Mouse (Mus musculus) heart, postnatal 25 days (tissue): ENCODE measurements at regions not wholly inside any gene's neighbourhood (a gene's known extent, or its start where the extent isn't known, plus 50 kb on each side); places are given as distances from the start of the nearest gene placed in this dataset.

Source experiments
- DNase-seq: peaks from one replicate; pipeline ENCODE4 v3.0.0; 2022; ENCODE audit warnings: low spot score
- intact Hi-C: fragments of 180-260 bp; cut with DNase I; formaldehyde crosslinking; loops from one replicate; pipeline ENCODE4 v1.15.1; 2025

DNA sequence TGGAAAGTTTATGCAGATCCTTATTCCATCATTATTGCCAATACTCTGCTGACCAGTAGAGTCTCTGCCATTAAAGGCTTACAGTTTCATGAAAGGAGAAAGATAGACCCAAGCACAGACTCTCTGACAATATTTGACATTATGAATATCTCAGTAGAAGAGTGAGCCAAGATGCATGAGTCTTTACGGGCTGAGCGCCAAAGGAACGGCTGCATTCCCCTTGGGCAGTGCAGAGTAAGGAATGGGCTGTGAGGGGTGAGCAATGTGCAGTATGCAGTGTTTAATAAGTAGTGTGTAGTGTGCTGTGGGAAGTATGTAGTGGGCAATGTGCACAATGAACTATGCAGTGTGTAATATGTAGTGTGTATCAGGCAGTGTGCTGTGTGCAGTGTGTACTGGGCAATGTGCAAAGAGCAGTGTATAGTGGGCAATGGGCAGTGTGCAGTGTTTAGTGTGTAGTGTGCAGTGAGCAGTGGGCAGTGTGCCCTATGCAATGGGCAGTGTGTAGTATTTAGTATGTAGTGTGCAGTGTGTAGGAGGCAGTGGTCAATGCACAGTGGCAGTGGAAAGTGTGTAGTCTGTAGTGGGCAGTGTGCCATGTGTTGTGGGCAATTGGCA is 671.8 kb downstream of the 5730522E02Rik start:
- intact Hi-C loops: no loop called here
- no peak for DNase-seq

DNA sequence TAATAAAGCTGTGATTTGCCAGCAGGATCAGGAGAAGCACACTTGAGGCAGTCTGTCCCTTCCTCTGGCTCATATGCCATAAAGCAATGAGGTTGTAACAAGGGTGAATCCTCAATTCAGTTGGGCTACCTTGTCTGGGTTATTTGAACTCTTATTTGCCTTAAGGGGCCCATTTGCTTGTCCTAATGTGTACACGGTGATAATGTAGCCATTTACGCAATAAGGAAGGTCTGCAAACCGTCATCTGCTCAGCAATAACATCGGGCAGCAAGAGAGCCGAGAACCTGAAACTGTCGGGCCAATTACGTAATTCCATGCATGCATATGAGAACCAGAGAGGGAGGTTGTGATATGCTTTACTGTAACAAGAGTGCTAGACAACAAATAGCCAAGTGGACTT is 674.5 kb downstream of the 5730522E02Rik start:
- intact Hi-C loops: no loop called here

DNA sequence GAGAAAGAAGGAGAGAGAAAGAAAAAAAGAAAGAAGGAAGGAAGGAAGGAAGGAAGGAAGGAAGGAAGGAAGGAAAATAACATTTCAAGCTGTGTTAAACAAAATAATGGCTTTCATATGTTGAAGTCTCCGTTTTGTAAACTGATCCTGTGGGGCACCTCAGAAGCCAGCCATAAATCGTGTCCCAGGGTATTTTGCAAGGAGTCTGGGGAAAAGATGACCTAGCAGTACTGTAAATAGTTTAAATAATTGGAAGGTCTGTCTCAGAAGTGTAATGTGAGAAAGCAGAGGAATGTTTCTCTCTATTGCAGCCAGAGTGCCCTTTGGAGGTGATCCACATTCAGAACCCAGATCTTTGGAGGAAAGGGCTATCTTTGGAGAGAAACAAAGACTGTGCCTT is 677.5 kb downstream of the 5730522E02Rik start:
- intact Hi-C loops: no loop called here
- no peak for DNase-seq

More for the DNA sequence above, 674.5 kb downstream of the 5730522E02Rik start:
- DNase-seq: no peak

DNA sequence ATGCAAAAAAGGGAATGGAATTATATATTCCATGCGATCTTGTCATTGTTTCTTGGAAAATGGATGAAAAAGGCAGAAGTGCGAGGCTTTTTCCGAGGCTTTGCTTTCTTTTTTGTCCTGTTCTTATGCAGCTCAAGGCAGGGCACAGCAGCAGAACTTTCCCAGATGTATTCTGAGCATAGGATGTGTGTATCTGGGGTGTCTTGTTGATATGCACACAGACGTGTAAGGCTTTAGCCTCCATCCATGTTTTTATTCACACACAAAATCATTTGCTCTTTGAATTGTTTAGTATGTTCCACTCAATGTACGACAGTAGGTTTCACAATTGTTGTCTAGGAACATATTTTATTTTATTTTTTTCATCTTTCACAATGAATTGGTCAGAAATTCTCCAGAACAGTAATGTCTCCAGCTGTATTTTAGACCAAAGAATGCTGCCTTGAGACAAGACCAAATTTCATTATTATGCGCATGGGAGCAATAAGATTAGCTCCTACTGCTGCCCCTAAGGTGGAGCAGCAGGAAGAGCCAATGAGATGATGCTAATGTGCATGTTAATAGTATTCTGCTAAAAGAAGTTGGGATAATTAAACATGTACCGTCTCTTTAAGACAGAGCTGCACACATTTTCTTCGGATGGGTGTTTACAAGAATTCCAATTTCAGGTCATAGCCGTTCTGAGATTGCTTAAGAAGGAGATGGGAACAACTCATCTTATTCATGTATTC is 678.7 kb downstream of the 5730522E02Rik start:
- intact Hi-C loops: no loop called here
- DNase-seq: no peak

DNA sequence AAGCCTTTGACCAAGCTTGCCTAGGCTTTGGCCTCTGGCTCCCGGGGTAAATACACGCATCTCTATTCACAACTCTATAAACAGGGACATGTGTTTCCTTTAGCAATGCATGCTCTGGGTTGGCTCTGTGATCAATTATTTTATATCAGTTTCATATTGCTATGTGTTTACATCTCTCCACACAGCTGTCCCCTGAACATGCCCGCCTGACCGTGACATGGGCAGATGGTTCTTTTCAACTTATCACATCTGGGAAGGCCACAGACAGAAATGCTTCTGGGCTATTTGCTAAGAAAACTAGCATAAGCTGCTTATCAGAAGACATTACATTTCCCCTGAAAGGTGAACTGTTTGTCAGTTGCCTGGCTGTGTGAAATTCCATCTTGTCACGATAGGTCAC is 682.5 kb downstream of the 5730522E02Rik start:
- DNase-seq: no peak
- intact Hi-C loops: no loop called here

DNA sequence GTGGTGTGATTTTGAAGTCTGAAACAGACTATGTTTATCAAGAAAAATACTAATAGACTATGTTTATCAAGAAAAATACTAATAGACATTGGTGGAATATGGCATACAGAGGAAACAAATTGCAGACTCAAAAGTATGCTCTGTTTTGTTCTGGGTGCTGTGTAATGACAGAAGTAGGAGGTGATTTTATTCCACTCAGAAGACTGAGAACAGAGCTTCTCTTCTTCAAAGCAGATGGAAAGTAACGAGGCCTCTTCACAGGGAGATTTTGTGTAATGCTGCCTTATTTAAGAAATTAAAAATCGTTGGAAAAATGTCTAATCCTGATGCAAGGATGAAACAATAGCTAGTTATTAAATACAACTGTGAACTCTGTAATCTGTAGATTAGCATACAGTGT is 691.7 kb downstream of the 5730522E02Rik start:
- DNase-seq: no peak
- intact Hi-C loops: no loop called here

DNA sequence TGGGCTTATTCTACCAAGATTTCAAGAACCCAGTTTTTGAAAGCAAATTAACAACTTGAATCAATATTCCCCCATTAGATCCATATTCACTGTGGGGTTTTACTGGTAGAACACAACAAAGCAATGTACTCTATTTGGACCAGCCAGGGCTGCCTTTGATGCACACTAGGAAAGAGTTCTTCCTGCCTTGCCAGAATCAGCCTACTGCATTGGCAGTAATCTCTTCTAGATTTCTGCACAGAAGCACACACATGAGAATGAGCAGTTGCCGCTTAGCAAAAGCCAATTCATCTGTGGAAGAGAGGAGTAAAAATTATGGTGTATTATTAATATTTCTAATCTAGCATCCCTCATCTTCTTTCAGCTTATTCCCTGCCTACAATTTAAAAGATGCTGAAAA is 692.4 kb downstream of the 5730522E02Rik start:
- no peak for DNase-seq
- intact Hi-C loops: no loop called here

DNA sequence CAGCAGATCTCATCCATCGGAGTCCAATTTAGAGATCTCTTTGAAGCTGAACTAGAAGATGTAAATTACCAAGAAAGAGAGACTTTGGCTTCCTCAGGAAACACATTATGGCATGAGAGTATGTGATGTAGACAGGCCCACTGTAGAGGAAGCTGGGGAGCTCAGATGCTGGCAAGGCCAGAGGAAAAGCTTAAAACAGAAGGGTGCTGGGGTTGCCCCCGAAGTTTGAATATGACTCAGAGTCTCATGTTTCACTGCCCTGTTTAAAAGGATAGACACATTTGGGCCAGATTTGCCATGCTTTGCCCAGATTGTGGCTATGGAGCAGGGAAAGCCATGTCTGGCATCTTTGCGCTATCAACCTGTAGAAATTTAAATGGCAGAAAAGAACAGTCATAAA is 705.1 kb downstream of the 5730522E02Rik start:
- intact Hi-C loops: no loop called here
- DNase-seq: no peak

DNA sequence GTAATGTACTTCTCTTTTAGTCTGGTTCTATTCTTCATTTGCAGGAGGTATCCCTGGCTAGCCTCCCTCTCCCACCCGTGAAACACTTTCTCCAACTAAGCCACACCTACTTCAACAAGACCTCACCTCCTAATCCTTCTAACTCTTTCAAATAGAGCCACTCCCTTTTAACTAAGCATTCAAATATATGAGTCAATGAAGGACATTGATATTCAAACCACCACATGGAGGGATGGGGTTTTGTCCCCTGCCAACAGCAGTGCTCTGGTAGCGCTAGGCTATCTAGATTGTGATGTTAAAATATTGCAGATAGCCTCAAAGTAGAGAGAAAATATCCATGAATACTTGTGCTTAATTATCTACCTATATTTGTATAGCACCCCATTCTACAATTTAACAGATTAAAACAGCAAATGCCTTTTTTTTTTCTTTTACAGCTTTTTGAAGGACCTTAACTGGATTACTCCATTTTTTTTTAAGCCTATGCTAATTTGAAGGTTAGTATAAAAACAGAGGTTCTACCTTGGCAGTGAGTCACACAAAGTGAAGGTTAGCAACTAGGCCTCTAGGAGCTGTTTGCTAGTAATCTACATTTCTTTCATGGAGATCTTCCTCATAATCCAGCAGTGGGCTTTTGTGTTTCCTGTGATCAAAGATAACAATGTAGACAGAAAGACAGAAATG is 736.7 kb downstream of the 5730522E02Rik start:
- no peak for DNase-seq
- intact Hi-C loops: no loop called here

DNA sequence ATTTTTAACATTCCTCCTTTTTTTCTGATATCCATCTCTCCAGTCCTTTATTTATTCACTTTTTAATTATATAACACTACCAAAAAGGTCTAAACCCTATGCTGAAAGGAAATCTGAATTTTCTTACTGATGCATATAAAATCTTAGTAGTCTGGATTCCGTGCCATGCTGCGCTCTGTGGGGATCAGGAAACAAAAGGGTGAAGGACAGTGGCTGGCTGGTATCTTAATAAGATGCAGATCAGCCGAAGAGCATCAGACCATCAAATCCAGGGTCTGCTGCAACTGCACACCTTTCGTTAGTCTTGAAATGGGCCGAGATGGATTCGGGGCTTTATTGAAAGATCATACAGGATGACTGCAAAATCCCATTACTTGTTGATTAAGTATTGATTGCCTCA is 740.7 kb downstream of the 5730522E02Rik start:
- intact Hi-C loops: no loop called here
- DNase-seq: no peak

DNA sequence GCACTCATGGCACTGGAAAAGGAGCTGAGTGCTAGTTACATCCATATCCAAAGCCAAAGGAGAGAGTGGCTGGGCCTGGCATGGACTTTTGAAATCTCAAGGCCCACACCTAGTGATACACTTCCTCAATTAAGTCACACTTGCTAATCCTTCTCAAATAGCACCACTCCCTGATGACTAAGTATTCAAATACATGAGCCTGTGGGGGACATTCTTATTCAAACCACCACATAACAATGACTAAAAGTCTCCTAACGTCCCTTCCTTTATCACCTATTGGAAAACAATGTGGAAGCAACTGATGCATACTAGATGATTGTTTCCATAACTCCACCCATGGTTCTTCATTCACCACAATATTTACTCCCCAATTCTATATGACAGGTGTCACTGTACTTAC is 773.4 kb downstream of the 5730522E02Rik start:
- no peak for DNase-seq
- intact Hi-C loops: no loop called here

DNA sequence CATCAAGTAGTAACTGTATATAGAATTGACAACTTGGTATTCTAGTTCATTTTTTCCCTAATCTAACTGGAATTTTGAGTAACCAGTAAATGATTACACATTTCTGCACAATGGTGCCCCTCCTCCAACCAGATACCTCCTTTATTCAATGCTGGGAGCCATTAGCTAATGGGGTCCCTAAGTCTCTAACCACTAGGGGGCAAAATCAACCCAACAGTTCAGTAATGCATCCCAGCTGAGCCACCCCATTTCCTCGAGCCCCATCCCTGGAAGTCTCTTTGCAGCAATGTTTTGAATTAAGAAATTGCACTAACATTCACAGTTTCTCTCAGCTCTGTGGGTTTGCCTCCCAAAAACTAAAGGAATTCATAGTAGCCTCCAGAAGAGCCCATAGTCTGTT is 774.9 kb downstream of the 5730522E02Rik start:
- DNase-seq: no peak
- intact Hi-C loops: no loop called here

DNA sequence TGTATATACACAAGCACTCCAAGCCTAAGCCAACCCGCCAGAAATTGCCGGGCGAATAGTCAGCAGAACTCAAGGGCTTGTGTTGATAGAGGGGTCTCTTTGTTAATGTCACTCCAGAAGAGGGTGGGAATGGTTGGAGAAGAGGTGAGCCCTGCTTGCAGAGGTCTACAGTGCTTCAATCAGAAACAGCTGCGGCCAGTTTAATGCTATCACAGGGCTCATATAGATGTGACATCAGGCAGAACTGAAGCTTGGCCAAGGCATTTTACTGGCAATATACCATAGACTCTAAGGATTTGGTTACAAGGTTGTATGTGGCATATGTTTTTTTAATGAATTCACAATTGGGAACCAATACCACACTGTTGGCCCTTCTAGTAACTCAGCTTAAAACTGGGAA is 787.4 kb downstream of the 5730522E02Rik start:
- intact Hi-C loops: no loop called here
- no peak for DNase-seq

DNA sequence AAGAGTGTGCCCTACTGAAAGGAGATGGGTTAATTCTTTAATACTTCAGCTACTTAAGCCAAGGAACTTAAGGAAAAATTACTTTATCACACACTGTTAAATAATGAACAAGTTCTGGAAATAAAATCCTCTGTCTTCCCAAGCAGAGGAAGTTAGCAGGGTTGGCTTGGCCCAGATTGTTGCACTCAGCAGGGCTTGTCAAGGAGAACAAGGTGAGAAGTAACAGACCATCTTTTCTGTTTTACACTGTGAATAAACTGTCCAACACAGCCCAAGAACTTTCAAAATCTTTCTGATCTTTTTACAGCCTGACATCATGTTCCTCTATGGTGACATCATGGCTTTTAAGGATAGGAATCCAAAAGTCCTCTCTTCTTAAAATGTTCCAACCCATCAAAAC is 789.1 kb downstream of the 5730522E02Rik start:
- intact Hi-C loops: no loop called here
- DNase-seq: no peak

DNA sequence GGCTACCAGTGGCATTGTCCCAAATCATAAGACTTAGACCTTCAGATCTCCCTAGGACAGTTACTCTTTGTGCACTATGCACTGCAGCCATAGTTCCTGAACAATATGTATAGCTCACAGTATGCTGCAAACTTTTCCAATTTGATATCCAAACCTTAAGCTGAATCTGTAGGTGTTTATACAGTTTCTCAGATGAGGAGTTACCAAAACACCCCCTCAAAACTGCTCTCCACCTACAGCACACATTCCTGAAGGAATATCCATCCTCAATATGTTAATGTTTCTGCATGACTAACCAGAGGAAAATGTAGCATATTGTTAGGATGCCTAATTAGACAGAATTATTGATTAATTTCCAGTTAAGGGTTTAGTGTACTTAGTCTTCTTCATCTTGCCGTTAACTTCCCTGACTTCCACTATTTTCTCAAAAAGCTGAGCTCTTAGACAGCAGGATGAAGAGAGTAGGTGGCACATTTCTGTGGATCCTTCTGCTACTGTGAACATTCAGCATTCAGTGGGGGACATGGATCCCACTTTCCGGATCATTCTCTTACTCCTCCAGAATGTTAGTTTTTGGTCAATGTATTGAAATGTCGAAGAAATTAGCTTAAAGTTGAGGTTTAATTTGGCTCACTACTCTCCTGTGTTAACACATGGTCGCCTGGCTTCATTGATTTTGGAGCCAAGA is 800.0 kb downstream of the 5730522E02Rik start:
- DNase-seq: no peak
- intact Hi-C loops: no loop called here

DNA sequence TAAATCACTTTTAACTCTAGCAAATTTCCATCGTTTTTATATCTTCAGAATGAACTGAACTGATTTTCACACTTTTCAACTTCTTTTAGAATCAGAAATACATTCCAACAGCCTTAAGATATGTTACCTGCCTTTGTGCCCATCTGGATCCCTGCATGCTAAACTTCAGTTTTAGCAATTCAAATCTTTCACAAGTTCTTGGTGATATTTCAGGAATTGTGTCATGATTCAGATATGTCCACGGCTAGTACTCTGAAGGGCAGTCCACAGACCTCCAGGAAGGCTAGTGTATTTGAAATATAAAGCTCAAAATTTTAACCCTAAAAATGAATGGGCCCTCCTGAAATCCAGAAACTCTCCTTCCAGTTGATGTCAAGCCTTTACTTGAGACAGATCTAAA is 818.9 kb downstream of the 5730522E02Rik start:
- intact Hi-C loops: no loop called here
- DNase-seq: no peak

DNA sequence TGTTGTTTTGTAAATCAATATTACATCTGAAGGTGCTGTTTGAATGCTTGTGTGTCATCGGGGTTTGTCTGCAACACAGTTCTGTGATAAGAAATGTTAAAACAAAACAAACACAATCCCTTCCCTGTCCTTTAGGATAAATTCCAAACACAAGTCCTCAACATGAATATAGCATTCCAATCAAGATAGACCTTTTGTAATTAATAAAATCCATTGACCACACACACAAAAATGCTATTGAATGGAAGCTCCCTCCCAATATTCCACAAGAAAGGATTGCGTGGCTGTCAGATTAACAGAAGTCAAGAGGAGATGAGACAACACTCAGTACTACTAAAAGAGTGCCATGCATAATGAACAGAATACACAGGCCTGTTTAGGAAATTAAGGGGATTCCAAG is 843.5 kb downstream of the 5730522E02Rik start:
- no peak for DNase-seq
- intact Hi-C loops: no loop called here

DNA sequence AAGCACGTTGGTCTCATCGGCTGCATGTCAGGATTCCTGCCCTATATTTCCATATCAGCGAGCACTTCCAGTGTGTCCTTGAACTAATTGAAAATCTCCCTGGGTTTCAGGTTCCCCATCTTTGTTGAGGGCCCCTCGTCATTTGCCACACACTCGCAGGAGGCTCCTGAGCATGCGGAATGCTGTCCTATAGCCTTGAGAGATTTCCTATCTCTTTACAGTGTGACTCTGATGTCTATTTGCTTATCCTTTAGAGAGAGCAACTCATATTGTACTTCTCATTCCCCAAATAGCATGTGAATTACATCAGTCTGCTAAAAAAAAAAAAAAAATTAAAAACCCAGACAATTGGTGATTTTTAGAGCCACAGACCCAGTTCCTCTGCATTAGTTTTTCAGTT is 845.1 kb downstream of the 5730522E02Rik start:
- no peak for DNase-seq
- intact Hi-C loops: no loop called here

DNA sequence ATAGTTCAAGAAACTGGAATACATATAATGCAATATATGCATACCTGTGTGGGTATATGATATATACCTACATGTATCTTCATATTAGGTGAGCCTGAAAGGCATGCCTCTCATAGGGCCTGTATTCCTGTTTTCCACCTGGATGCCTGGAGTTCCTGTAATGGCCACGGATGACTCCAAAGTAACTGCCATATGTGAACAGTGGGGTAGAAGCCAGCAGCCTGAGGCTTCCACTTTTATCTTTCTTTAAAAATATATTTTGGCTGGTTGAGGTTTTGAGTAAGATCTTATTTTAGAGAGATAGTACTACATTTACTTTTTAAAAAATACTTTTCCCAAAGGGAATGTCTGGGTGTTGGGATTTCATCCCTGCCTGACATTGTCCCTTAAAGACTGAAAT is 850.8 kb downstream of the 5730522E02Rik start:
- intact Hi-C loops: no loop called here
- DNase-seq: no peak

DNA sequence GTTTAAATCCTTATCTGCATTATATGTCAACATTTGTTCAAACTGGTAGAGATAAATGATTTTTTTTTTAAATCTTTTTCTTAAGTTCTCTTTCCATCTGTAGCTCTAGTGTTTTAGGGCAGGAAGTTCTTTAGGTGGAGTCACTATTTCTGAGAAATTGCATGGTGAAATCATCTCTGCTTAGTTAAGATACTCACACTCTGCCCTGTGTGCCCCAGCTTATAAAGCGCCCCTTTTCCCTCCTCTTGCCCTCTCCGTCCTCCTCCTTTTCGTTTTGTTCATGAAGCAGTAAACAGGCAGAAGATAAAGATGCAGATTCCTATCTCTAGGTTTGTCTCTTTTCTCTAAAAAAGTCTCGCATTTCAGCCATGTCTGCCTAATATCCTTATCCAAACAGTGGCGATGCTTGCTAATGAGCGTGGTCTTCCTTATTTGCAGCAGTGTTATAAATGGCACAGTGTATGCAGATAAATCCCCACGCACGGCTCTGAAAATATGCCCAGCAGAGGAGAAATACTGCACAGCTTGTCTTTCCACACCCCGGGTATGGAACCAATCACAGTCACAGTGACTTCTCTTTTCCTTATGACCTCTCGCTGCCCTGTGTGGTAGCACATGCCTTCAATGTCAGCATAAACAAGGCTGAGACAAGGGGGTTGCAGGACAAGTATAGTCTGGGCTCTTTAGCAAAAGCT is 852.7 kb downstream of the 5730522E02Rik start:
- intact Hi-C loops: no loop called here
- no peak for DNase-seq
